Mouse (Mus musculus) G1E (cell line): ENCODE data around the gene Nxnl2. TPM values are rescaled to one million over a fixed set of nuclear protein-coding genes. Genes with fewer than 3 reads are reported as not detected.

Source experiments
- ATAC-seq: 2 replicates; pipeline ENCODE4 v1.8.0; 2016; ENCODE audit warnings: mild to moderate bottlenecking; ENCODE audit not compliant: insufficient number of reproducible peaks, poor library complexity, low FRiP score, severe bottlenecking; ENCODE audit errors: extremely low read depth
- DNase-seq: peaks from one replicate; pipeline ENCODE4 v3.0.0; 2012; ENCODE audit warnings: low spot score
- H3K27me3 ChIP-seq: 2 replicates; pipeline ENCODE4 v1.6.1; 2012; ENCODE audit warnings: mild to moderate bottlenecking, low read length, inconsistent platforms; ENCODE audit not compliant: insufficient read depth
- H3K36me3 ChIP-seq: replicated peaks from 2 replicates; pipeline ENCODE3; 2012; ENCODE audit warnings: mild to moderate bottlenecking, inconsistent platforms
- H3K4me1 ChIP-seq: 2 replicates; pipeline ENCODE4 v1.6.1; 2012; ENCODE audit warnings: low read depth, low read length, inconsistent platforms, mixed read lengths; ENCODE audit not compliant: insufficient read depth
- H3K4me3 ChIP-seq: 2 replicates; pipeline ENCODE4 v1.5.1; 2012; ENCODE audit warnings: low read depth, mild to moderate bottlenecking, inconsistent platforms, low read length, moderate library complexity, mixed read lengths
- H3K9me3 ChIP-seq: replicated peaks from 2 replicates; pipeline ENCODE4 v1.6.1; 2012; ENCODE audit warnings: inconsistent platforms
- CTCF ChIP-seq: IDR thresholded peaks from 2 replicates; pipeline ENCODE4 v1.5.1; 2012; ENCODE audit warnings: low read depth, low read length, inconsistent platforms, mixed read lengths
- GATA1 ChIP-seq: IDR thresholded peaks from 2 replicates; pipeline ENCODE4 v1.6.1; 2012; ENCODE audit warnings: borderline replicate concordance, low read length, inconsistent platforms, mixed read lengths
- GATA2 ChIP-seq: IDR thresholded peaks from 2 replicates; pipeline ENCODE4 v1.6.1; 2012; ENCODE audit warnings: low read depth, low read length, inconsistent platforms, borderline replicate concordance
- POLR2AphosphoS5 ChIP-seq: IDR thresholded peaks from 2 replicates; pipeline ENCODE4 v1.6.1; 2012; ENCODE audit warnings: low read depth, low read length, inconsistent platforms; ENCODE audit not compliant: insufficient replicate concordance
- TAL1 ChIP-seq: conservative IDR thresholded peaks from 2 replicates; pipeline ENCODE4 v1.6.1; 2012; ENCODE audit warnings: low read depth, low read length, inconsistent platforms, mixed read lengths
- polyA plus RNA-seq: library from polyadenylated mRNA; stranded (reverse); fragments of >175 nt; gene quantifications from 2 replicates; pipeline ENCODE4 v1.2.3, GENCODE M21; 2012
- total RNA-seq, 2 experiments: library from RNA; stranded (forward) in 1 of 2; stranded (reverse) in 1 of 2; fragments of 200-1000 nt in 1 of 2; fragments of >200 nt in 1 of 2; fragmentation: Nextera tagmentation in 1 of 2; gene quantifications; 2 replicates each; pipeline ENCODE4 v1.2.3; 2014 to 2017

Nxnl2 gene
- total and polyA plus RNA-seq, 3 experiments = 0.05 TPM; not detected in 2

DNA sequence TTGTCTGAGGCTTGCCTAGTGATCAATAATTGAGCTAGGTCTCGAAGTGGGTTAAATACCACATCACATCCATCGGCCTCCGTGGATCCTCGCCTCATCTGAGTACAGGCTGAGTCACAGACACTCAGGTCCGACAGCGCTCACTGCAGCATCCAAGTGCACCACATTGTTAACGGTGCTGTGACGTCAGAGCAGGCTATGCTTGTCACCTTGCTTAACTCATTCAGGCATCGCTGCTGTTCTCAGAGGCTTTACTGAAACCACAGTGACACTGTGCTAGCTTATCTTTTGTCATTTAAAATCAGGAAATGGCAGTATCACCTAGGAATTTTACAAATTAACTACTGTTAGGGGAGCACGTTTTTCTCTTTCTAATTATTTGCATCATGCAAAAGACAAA, 39.6 kb upstream of the Nxnl2 start:
- H3K36me3 ChIP-seq = peaks cover 77% of the 10 kb centered on the region
- H3K4me1 ChIP-seq = peaks cover 41% of the 10 kb centered on the region
- no peaks in the 10 kb centered on the region for H3K27me3 ChIP-seq
- no peaks in the 10 kb centered on the region for H3K9me3 ChIP-seq
- ATAC-seq (no peak), DNase-seq (no peak)
- TF ChIP-seq POLR2AphosphoS5 (no peak), TAL1 (no peak), GATA2 (no peak), CTCF (no peak), GATA1 (no peak)
- H3K4me3 ChIP-seq = no peak overlapping the region

DNA sequence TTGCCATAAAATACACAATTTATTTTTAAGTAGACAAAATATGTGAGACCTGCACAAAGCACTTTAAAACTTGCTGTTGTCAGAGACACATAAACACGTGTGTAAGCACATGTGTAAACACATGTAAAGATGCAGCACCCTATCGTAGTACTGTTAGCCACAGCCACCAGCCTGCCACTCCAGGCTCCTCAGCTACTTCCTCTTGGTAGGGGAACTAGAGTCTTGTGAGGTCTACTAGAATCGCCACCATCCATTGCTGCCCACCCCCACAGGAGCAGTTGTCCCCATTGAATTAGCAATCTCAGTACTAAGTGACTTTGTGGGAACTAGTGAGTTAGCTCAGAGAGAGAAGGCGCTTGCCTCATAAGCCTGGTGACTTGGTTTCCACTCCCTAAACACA, 34.5 kb upstream of the Nxnl2 start:
- Histone ChIP-seq H3K4me1 (peaks cover 15% of the 10 kb centered on the region), H3K27me3 (no peaks in the 10 kb centered on the region), H3K4me3 (no peak overlapping the region), H3K36me3 (peaks cover 76% of the 10 kb centered on the region), H3K9me3 (no peaks in the 10 kb centered on the region)
- TF ChIP-seq GATA1 = no peak
- TF ChIP-seq CTCF = no peak
- no peak for TF ChIP-seq GATA2
- TF ChIP-seq TAL1 = no peak
- TF ChIP-seq POLR2AphosphoS5 = no peak
- no peak for DNase-seq
- no peak for ATAC-seq

DNA sequence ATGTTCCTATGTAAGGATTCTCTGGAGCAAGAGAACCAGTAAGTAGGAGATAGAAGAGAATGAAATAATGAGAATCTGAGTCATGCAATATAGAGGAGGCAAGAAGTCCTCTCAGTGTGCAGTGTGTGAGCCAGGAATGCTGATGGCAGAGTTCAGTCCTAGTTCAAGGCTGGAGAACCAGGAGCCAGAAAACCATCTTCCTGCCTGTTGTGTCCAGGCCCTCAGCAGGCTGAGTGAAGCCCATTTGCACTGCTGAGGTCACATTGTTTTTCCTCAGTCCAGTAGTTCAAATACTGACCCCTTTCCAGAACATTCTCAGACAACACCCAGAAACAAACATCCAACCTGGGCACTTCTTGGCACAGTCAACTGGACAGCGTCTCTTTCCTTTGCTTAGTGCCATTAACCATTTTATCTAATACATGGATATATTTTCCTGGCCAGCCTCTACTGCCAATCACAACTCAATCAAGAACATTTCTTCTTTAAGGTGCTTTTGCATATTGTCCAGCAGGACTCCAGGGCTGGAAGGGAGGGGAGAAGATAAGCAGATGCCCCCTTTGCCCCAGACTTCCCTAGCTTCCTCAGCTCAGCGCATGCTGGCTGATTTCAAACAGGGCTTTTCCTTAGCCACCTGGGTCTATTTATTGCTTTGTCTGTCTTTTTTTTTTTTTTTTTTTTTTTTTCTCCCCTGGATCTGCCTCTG, 33.7 kb upstream of the Nxnl2 start:
- Histone ChIP-seq H3K9me3 (no peaks in the 10 kb centered on the region), H3K4me3 (no peak overlapping the region), H3K4me1 (peaks cover 15% of the 10 kb centered on the region), H3K36me3 (peaks cover 75% of the 10 kb centered on the region), H3K27me3 (no peaks in the 10 kb centered on the region)
- ATAC-seq (no peak; the same call in 1 of the 2 replicates), DNase-seq (no peak)
- no peak for TF ChIP-seq CTCF

DNA sequence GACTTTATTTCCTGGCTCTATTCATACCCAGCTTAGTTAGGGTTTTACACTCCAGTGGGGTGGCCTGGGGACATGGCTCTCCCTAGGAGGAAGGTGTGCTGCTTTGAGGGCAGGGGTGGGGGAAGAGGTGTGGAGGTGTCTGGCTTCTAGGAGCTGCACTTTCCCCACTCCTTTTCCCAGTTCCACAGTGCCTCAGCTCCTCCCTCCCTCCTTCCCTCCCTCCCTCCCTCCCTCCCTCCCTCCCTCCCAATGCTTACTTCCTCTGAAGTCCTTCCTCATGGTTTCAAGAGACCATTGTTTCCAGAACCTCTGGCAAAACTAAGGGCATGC, 33.2 kb upstream of the Nxnl2 start:
- peaks cover 15% of the 10 kb centered on the region for H3K4me1 ChIP-seq
- TF ChIP-seq POLR2AphosphoS5 (no peak), GATA2 (no peak), CTCF (no peak), GATA1 (no peak), TAL1 (no peak)
- H3K36me3 ChIP-seq = peaks cover 75% of the 10 kb centered on the region
- DNase-seq = no peak
- no peak for ATAC-seq
- no peak overlapping the region for H3K4me3 ChIP-seq
- no peaks in the 10 kb centered on the region for H3K27me3 ChIP-seq
- H3K9me3 ChIP-seq = no peaks in the 10 kb centered on the region

DNA sequence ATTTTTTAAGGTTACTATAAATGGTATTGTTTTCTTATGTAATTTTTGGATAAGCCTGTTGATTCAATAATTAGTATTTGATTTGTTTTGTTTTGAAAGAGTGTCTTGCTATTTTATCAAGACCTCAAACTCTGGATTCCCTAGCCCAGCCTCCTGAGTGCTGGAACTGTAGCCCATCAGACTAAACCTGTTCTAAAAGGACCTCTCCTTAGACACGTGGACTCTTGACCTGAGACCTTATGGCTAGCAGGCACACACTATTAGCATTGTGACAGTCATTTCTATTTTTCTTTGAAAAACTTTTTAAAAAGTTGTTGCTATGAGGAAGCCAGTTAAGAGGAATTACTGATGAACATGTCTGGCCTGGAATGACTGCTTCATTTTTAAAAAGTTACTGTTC, 23.7 kb upstream of the Nxnl2 start:
- no peaks in the 10 kb centered on the region for H3K27me3 ChIP-seq
- no peaks in the 10 kb centered on the region for H3K9me3 ChIP-seq
- no peaks in the 10 kb centered on the region; the same call in 1 of the 2 replicates for H3K4me1 ChIP-seq
- peaks cover 72% of the 10 kb centered on the region for H3K36me3 ChIP-seq
- TF ChIP-seq CTCF (no peak), GATA1 (no peak), GATA2 (no peak), TAL1 (no peak), POLR2AphosphoS5 (no peak)
- H3K4me3 ChIP-seq = no peak overlapping the region
- DNase-seq = no peak
- ATAC-seq = no peak

DNA sequence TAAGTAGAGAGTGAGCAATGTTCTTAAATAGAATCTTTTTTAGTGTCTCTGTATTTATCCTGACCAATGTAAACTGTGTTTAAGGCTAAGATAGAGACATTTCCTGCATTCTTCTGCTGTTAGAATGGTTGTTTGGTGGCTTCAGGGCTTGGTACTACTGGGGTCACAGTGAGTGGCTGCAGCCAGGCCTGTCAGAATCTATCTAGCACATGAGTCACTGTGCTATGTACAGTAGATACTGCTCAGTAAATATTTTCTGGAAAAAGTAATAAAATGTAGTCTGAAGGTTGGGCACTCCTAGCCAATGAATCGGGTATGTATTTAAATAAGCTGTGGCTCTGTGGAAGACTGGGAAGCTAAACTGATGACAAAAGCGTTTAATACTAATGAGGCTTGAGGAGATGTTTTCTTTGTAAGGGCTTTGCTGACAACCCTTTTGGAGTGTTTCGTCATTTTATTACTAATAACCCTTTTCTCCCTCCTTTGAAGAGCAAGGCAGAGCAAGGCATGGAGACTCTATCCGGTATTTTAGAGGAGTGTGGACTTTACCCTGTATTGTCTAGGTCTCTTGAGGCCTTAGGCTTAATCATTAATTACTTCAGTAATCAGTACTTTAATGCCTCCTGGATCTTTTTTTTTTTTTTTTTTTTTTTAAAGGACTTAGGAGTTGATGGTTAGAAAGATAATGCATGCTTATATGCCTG, 17.7 kb upstream of the Nxnl2 start:
- no peak for DNase-seq
- no peaks in the 10 kb centered on the region for H3K9me3 ChIP-seq
- peaks cover 2% of the 10 kb centered on the region; the same call in 1 of the 2 replicates for H3K4me1 ChIP-seq
- H3K4me3 ChIP-seq = no peak overlapping the region
- no peaks in the 10 kb centered on the region for H3K27me3 ChIP-seq
- peaks cover 63% of the 10 kb centered on the region for H3K36me3 ChIP-seq
- TF ChIP-seq POLR2AphosphoS5 = no peak
- TF ChIP-seq TAL1 = no peak
- TF ChIP-seq CTCF = no peak
- no peak for TF ChIP-seq GATA2
- no peak for TF ChIP-seq GATA1
- no peak for ATAC-seq
